Mouse (Mus musculus) kidney, adult 9 months (tissue): ENCODE measurements around the gene Rnf183.
"Not testable (repeated sequence)": the region's sequence is repeated elsewhere in the genome, so short reads cannot be mapped to it uniquely, and the experiment has no call there.

Experiments used
- DNase-seq: peaks from one replicate; pipeline ENCODE4 v3.0.0; 2022

The Rnf183 gene

DNA sequence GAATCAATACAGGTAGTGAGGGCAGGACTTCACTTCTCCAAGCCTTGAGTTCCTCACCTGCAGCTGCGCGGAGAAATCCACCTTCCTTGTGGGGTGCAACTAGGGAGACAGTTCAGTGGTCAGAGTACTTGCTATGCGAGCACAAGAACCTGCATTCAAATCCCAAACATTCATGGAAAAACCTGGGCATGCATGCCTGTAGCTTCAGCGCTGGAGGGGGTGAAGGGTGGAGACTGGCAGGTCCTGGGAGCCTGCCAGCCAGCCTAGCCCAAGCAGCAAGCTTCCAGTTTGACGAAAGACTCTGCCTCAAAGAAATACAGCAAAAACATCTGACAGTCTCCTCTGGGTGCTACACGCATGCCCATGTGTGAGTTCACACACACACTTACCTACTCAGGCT, at the start of gene Rnf183:
Gene Rnf183 (minus strand): TSS at position 172 of the 400 bp plus-strand sequence.
- peak; percentile 80 for DNase-seq

DNA sequence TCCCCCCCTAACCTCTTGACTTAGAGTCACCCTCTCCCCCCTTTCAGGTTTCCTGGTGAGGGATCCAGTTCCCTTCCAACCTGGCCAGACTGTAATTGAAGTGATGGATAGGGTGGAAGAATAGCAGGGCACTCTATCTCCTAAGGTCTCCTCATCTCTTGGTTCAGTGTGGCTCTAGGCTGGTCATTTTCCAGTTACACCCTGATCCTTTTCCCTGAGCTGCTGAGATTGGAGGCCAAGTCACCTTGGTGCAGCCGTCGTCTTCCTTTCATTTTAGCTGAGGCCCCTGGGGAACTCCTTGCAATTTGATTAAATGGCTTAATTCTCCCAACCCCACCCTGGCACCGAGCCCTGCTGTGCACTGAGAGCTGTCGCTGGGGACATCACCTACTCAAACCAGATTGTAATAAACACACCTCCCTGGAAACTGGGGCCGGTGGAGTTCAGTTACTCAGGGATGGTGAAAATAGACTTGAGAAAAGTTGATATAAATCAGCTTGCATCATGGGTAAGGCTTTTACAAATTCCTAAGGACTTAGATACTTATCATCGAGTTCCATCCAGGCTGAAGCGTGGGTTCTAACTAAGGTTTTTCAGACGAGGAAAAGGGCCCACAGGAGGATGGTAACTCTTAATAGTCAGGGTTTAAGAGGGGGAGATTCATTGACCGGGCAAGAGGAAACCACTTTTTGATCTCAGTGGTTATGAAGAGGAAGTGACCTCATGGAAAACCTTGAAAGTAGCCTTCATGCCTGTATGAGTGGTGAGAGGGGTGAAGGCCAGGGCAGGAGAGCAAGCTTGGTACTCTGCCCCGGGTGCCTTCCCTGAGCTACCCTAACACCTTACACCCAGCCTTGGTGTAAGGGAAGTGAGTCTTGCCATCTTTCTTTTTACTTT, 45.9 kb upstream of the Rnf183 start:
- DNase-seq, result peak; percentile 43

DNA sequence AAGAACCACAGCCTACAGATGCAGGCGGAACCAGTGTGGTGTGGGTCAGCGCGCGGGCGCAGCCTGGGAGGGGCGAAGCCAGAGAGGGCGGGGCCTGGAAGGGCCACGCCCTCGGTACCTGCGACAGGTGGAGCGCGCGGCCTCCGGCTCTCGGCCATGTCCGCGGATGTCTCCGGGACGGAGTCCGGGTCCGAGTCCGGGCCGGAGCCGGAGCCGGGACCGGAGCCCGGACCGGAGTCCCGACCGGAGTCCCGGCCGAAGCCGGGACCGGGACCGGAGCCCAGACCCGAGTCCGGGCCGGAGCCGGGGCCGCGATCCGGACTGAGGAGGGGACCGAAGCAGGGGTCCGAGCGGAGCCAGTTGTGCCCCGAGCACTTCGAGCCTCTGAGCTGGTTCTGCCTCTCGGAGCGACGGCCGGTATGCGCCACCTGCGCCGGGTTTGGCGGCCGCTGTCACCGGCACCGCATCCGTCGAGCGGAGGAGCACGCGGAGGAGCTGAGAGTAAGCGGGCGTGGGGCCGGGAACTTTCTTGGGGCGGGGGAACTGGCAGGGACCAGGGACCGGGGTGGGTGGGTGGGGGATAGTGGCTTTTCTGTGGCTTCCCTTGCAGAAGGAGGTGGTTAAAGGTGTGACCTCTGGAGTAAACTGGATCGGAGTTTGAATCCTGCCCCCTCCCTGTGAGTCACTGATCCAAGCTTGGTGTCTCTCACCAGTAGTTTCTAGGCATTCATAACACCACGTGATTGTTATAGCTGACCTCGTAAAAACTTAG, 45.1 kb upstream of the Rnf183 start, which contains the start of gene Bspry:
Gene Bspry (plus strand): TSS at position 117 of the 772 bp plus-strand sequence.
- DNase-seq, result peak; percentile 84

DNA sequence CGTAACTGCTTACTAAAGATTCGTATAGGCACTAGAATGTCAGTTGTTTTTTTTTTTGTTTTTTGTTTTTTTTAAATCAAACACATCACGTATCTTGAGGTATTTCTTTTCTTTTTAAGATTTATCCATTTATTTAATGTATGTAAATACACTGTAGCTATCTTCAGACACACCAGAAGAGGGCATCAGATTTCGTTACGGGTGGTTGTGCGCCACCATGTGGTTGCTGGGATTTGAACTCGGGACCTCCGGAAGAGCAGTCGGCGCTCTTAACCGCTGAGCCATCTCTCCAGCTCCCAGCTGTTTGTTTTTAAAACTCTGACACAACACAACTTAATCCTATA, 44.5 kb upstream of the Rnf183 start:
- DNase-seq, result not testable (repeated sequence)

DNA sequence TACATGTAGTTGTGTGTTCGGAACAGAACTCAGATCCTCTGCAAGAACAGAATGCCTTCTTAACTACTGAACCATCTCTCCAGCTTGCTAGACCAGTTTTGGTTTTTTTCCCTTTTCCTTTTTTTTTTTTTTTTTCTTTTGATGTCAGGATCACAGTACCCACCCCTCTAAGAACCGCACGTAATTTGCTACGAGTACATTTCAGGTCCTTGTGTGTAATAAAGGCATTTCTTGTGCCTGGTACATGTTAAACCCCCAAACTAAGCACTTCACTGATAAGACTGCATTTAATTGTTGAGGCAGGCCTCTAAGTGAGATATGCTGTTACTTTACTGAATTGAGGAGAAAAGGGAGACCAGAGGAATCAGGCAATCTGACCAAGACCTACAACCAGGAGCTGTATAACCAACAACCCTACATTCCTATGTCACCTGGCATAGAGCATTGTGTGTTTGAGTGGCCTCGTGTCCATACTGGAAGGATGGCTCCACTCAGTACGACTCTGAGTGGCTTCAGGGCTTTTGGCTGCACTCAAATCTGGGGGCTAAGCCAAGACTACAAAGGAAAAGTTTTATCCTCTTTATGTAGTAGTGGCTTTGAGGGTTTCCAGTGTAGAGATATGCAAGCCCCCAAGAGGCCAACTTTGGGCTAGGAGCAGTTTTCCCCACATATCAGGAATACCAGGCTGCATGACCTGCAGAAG, 42.6 kb upstream of the Rnf183 start:
- no peak for DNase-seq

DNA sequence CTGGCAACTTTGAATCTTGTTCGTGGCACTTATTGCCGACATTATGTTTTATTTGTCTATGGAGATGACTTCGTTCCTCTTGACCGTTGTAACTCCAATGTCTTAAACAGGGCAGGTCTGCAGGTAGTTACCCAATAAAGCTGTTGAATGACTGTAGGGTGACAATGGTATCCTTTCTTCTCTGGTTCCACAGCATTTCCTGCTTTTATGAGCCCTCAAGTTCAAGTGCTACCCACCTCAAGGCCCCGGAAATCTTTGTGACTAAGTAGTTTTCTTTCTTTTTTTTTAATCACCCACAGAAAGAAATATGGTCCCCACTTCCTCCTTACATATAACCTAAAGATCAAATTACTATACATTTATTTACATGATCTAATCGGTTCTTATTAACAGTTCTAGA, 40.7 kb upstream of the Rnf183 start:
- no peak for DNase-seq

DNA sequence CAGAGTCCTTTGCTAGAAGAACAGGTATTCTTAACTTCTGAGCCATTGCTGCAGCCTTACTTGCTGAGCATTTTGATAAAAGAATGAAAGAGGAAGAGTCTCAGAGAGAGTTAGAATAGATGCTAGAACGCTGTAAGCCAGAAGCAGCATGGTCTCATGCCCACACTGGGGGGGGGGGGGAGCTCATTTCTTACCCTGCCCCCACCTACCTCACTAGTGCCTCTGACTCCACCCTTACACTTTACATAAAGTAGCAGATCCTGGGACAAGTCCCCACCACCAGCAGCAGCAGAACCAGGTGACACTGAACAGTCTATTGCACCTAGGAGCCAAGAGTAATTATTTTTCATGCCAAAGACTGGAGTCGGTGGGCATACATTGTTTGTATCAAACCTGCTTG, 40.1 kb upstream of the Rnf183 start:
- DNase-seq, result no peak

DNA sequence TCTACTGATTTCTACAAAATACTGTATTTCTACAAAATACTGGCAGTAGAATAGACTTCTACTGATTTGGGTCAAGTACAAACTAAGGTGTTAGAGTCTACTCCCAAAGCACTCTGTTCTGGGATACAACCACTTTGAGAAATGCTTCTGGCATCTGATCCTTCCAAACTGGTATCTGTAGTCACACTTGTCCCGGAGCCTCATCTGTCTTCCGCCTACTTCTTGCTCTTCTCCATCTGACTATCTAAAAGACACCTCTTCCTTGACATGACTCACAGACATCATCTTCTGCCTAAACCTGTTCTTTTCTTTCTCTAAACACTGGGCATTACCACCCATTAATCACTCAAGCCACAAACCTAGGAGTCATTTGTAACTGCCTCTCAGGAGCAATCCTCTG, 37.0 kb upstream of the Rnf183 start:
- no peak for DNase-seq

DNA sequence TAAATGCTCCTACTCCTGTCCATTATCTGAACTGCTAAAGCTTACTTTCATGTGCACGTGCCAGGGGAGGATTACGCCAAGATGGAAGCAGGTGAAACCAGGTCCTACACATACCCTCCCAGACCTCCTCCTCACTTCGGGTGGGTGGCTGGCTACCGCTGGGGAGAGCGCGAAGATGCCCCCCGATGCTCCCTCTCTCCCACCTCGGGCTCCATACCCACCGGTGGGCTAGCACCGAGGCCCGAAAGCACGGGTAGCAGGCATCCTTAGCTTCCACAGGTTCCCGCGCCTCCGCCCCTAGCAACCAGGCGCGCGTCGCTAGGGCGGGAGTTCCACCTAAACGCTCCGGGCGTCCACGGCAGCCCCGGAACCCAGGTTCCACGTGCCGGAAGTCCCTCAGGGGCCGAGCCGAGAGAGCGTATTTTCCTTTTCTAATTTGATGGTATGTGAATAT, 35.6 kb upstream of the Rnf183 start, which contains the start of gene Wdr31:
Gene Wdr31 (minus strand): TSS at position 299 of the 454 bp plus-strand sequence.
- peak; percentile 81 for DNase-seq

DNA sequence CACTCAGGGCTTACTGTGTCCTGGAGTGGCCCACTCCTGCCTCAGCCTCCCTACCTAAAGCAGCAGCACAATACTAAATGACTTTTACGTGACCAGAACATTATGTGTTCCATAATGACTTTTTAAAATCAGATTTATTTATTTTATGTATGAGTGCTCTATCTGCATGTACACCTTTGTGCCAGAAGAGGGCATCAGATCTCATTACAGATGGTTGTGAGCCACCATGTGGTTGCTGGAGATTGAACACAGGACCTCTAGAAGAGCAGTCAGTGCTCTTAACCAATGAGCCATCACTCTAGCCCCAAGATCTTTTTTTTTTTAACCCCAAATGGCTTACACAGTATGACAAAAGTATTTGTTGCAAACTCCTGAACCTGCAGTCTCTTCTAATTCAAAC, 33.1 kb upstream of the Rnf183 start:
- no peak for DNase-seq

DNA sequence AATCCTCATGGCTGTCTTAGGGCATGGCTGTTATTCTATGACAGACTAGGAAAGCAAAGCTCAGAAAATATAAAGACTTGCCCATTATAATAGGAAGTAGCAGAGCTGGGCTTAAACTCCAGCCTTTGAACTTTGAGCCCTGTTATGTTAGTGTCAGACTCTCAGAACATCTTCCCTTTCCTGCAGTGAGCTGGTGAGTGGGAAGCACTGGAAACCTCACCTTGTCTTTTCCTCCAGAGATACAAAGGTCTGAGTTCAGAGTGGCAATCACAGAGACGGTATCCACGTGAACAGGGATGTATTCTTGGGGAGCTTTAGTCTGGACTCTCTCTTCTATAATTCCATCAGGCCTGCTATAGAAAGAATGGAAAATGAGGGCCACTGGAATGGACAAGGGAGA, 28.1 kb upstream of the Rnf183 start:
- DNase-seq, result peak; percentile 73

DNA sequence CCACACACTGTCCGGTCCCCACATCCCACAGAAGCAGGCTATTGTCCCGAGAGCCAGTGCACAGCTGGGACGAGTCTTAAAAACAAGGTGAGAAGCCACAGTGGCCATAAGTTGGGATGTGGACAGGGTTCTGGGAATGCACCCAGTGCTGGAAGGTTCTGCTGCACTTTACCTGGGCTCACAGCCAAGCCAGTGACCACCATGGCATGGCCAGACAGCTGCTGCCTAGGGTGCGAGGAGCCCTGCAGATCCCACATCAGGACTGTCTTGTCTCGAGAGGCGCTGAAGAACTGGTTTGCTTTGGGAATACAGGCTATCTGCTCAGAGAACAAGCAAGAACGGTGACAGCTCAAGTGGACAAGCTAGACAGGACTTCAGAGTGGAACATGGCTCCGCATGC, 25.3 kb upstream of the Rnf183 start:
- DNase-seq, result no peak

DNA sequence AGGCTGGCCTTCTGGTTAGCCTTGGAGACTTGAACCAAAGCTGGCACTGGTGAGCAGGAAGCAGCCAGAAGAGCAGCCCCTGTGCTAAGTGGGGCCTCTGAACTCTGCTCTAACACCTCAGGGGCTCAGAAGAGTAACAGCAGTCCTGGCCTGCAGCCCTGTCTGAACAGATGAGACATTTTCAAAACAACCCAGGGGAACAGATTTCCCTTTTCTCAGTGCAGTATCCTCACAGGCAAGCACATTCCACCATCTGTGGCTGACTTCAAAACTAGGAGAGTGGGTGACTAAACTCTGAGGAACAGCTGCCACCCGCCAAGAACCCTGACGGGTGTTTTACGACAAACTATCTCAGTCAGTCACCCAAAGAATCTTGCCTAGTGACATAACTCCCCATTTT, 24.0 kb upstream of the Rnf183 start:
- DNase-seq, result no peak

DNA sequence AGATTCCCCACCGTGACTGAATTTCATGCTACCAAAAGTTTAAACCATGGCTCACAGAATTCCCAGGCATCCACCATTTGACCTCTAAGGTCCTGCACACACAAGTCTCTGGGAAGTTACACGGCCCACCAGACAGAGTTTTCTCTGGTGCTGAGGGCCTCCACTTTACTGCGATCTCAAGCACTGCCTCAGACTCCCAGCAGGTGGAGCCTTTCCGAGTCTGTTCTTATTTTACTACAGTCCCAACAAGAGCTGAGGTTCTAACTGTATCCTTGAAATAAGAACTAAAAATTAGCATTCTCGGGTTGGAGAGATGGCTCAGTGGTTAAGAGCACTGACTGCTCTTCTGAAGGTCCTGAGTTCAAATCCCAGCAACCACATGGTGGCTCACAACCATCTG, 19.9 kb upstream of the Rnf183 start:
- DNase-seq, result peak; percentile 58

DNA sequence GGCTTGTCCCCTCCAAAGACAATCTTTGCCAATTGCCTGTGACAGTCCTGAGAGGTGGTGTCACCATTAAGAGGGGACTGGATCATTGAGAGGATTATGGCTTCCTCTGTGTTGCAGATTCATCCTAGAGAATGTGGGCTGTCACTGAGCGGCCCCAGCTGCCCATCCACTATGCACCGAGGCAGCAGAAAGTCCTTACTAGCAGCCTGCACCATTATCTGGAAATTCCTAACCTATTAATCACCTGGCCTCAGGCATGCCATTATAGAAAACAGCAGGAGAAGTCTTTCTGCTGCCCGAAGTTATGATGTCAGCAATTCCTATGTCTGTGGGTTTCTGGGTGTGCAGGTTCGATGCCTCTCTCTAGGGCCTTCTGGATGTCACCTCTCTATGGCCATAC, 5.9 kb upstream of the Rnf183 start:
- DNase-seq, result no peak

DNA sequence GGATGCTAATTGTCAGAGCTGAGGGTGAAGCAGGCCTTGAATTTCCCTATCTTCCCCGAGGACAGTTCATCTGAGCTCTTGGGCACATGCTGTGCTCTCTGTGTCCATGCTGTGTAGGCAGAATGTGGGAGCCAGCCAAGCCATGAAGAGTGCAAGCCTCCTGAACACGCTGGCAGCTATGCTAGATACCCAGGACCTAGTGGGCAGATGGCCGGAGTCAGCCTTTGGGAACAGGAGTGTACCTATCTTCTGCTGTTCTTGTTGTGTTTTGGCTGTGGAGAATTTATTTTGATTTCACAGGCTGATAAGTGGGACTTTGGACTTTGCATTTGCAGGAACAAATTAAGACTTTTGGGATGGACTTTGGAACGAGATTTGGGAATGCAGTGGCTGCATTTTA, 5.5 kb upstream of the Rnf183 start:
- peak; percentile 90 for DNase-seq

DNA sequence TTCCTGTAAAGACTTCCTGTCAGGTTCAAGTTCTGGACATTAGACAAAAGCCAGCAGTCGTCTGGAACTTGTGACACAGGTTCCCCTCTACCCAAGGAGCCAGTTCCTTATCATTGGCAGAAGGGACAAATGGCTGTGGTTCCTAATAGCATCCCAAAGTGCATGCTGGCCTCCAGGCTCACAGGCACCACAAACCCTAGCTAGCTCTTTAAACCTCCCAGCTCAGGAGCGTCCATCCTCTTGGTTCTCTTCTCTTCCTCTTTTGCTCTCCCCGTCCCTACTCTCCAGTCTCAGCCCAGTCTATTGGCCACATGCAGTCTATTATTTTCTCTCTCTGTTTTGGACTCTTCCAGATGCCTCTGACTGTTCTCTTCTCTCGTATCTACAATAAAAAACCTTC, 4.7 kb upstream of the Rnf183 start:
- no peak for DNase-seq

DNA sequence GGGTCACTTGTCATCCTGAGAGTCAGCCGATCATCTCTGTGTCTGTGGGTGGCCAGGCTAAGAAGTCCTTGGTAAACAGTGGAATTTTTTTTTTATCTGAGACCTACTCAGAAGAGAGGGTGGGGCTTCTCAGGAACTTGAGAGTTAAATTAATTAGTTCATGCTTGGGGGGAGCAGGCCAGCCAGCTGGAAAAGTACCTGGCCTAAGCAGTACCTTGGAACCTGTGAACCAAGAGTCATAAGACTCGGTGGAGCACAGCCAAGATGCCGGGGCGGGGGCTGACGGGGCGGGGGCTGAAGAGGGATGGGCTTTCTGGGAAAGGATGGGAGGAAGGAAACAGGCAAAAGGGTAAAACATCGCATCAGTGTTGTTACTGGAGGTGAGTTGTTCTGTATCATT, 2.8 kb upstream of the Rnf183 start:
- DNase-seq, result peak; percentile 90

DNA sequence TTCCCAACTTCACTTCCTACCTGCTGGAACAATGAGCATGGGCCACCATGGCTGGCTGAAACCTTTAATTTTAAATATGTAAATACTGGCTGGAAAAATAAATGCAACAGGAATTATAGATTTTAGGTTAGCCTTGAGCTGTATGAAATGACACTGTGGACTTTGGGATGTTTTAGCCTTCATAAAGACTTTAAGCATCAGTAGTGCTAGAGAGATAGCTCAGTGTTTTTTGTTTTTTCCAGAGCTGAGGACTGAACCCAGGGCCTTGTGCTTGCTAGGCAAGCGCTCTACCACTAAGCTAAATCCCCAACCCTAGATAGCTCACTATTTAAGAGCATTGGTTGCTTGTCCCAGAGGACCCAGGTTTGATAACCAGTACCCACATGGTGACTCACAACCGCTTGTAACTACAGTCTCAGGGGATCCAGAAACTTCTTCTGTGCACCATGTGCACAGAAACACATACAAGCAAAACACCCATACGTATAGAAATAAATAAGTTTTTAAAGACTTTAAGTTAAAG, 2.3 kb upstream of the Rnf183 start:
- DNase-seq, result no peak

DNA sequence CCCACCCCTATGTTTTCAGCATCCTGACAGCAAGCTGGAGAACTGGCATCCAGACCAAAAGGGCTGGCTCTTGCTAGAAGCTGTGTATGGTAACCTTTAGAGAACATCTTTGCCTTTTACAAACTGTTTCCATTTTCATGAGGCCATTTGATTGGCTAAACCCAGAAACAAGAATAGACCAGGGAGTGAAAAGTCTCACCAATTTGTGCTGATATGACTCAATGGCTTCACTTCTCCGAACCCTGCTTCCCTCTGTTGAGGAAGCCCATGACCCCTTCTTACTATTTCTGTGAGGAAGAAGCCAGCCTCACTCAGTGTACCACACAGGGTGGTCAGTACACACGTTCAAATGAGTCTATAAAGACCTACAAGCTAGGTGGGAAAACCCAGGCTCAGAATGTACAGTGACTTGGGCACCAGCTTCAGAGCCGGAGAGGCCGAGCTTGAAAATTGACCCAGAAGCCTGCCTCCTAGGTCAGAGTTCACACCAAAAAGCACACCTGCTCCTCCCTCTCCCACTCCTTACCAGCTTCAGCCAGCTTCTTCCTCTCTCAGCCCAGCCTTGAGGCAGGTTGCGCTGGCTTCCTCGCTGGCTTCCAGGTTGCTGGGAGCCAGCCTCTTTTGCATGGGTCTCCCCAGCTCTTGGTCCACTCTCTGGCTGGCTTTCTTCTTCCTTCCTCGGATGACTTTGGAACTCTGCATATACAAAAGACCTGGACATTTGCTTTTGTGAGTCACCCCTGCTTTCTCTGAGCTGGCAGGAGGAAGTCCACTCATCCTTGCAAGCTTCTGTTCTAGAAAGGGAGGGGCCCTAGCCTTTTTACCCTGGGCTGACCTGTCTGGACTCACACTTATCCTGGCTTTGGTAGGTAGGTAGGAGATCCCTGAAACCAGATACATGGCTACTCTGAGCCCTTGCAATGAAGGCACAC, 847 bp downstream of the Rnf183 start:
- DNase-seq, result peak; percentile 78

DNA sequence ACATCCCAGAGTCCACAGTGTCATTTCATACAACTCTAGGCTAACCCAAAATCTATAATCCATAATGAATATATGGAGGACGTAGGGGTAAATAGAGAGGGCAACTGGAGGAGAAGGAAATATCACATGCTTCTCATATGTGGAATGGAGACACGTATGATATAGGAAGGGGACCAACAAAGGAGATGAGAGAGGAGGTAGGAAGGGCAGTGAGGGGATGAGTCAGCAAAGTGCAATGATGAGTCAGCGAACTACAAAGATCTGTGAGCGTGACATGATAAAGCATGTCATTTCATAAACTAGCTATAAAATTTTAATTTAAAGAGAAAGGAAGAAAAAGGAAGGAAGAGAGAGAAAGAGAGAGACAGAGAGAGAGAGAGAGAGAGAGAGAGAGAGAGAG, 3.5 kb downstream of the Rnf183 start:
- no peak for DNase-seq

DNA sequence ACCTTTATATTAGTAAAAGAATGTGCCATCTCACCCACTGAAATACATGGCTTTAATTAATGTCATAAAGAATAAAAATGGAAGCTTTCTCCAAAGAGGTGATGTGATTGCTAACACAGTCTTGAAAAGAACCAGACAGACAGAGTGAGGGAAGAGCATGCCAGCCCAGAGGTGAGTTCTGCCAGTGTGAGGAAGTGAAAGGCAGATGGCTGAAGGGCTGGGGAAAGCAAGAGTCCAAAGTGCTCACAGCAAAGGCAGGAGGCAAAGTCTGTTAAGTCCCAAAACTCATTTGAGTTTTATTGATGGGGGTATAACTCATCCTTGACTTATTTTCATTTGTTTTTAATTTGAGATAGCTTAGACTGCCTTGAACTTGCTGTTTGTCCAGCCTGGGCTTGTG, 4.4 kb downstream of the Rnf183 start:
- peak; percentile 47 for DNase-seq
